Mouse (Mus musculus) ES-E14 (cell line): Measurements from ENCODE around the gene Papss1. TPM values are rescaled to one million over a fixed set of nuclear protein-coding genes. Genes with fewer than 3 reads are reported as not detected.

Experiments used
- DNase-seq: peaks from one replicate; pipeline ENCODE4 v3.0.0-alpha.2; 2013; ENCODE audit warnings: low read depth, low spot score
- H3K27ac ChIP-seq: 2 replicates; pipeline ENCODE4 v1.5.1; 2012; ENCODE audit warnings: low read depth, mild to moderate bottlenecking, low read length, moderate library complexity, mixed read lengths; ENCODE audit not compliant: poor library complexity, insufficient read depth, severe bottlenecking
- H3K36me3 ChIP-seq: 2 replicates; pipeline ENCODE4 v1.6.1; 2012; ENCODE audit warnings: mild to moderate bottlenecking, low read length, moderate library complexity, mixed read lengths; ENCODE audit not compliant: control insufficient read depth, poor library complexity, insufficient read depth, severe bottlenecking
- H3K4me1 ChIP-seq, 2 experiments: fragments of 150-350 bp in 1 of 2; sonication (generic) in 1 of 2; 2 replicates each; pipeline ENCODE4 v1.6.1; 2012; ENCODE audit warnings: low read length in 2 of 2, mild to moderate bottlenecking in 1 of 2, mixed read lengths in 1 of 2; ENCODE audit not compliant: control insufficient read depth in 2 of 2, insufficient read depth in 2 of 2, poor library complexity in 1 of 2
- H3K4me3 ChIP-seq, 2 experiments: fragments of 150-350 bp in 1 of 2; sonication (generic) in 1 of 2; 2 replicates each; pipeline ENCODE4 v1.5.1; 2012; ENCODE audit warnings: low read length in 2 of 2, low read depth in 1 of 2, mild to moderate bottlenecking in 1 of 2, mixed read lengths in 1 of 2; ENCODE audit not compliant: insufficient read depth in 1 of 2, poor library complexity in 1 of 2, severe bottlenecking in 1 of 2
- H3K9ac ChIP-seq: 2 replicates; pipeline ENCODE4 v1.6.1; 2012; ENCODE audit warnings: low read depth, mild to moderate bottlenecking, low read length, mixed read lengths; ENCODE audit not compliant: poor library complexity, insufficient read depth, severe bottlenecking
- H3K9me3 ChIP-seq: fragments of 150-350 bp; sonication (generic); 2 replicates; pipeline ENCODE4 v1.6.1; 2012; ENCODE audit warnings: low read depth, mild to moderate bottlenecking, low read length; ENCODE audit not compliant: control insufficient read depth, insufficient read depth
- CHD2 ChIP-seq: IDR thresholded peaks from 2 replicates; pipeline ENCODE4 v1.6.1; 2014; ENCODE audit warnings: mild to moderate bottlenecking, low read depth, low read length, inconsistent platforms
- HCFC1 ChIP-seq: IDR thresholded peaks from 2 replicates; pipeline ENCODE4 v1.6.1; 2012; ENCODE audit warnings: low read length, inconsistent platforms, borderline replicate concordance; ENCODE audit not compliant: insufficient read depth
- MAFK ChIP-seq: IDR thresholded peaks from 2 replicates; pipeline ENCODE4 v1.6.1; 2014; ENCODE audit warnings: mild to moderate bottlenecking, low read depth, low read length, inconsistent platforms; ENCODE audit not compliant: insufficient read depth
- ZC3H11A ChIP-seq: IDR thresholded peaks from 2 replicates; pipeline ENCODE4 v1.6.1; 2012; ENCODE audit warnings: low read depth, mild to moderate bottlenecking, inconsistent platforms, low read length, borderline replicate concordance
- ZNF384 ChIP-seq: IDR thresholded peaks from 2 replicates; pipeline ENCODE4 v1.6.1; 2012; ENCODE audit warnings: low read depth, low read length, inconsistent platforms
- in situ Hi-C, 2 experiments: fragments of 600-800 bp; cut with MboI; formaldehyde crosslinking; loops; one replicate each; pipeline ENCODE4 v1.15.1; 2025; ENCODE audit warnings: low sequenced_read_pairs in 2 of 2, inconsistent platforms in 1 of 2; ENCODE audit not compliant: unreplicated experiment in 2 of 2
- total RNA-seq: library from RNA; depleted of rRNA; stranded (reverse); fragments of 300-350 nt; gene quantifications from 2 replicates; pipeline ENCODE4 v1.2.3, GENCODE M21; 2012; rRNA removed

Gene Papss1
- total RNA-seq, 1 experiment: 12.8 TPM

- TF ChIP-seq ZNF384 (no peak), ZC3H11A (no peak), CHD2 (no peak), MAFK (no peak), HCFC1 (no peak)
- in situ Hi-C loops: no loop called here
- H3K4me3 ChIP-seq: no peak overlapping the region
These were observed 121.5 kb downstream of the Papss1 start for GRCm38 (mm10) chr3:131686106-131686505.

GRCm38 (mm10) chr3:131689949-131690348 is 125.4 kb downstream of the Papss1 start:
- Histone ChIP-seq H3K9me3 (no peaks in the 10 kb centered on the region), H3K36me3 (no peaks in the 10 kb centered on the region), H3K4me1 (no peaks in the 10 kb centered on the region), H3K9ac (no peak overlapping the region), H3K4me3 (no peak overlapping the region), H3K27ac (no peak overlapping the region)
- TF ChIP-seq ZC3H11A (no peak), CHD2 (no peak)
- in situ Hi-C loops: no loop called here
- no peak for DNase-seq

More at GRCm38 (mm10) chr3:131686106-131686505, 121.5 kb downstream of the Papss1 start:
- H3K9me3 ChIP-seq: no peaks in the 10 kb centered on the region
- DNase-seq: no peak
- H3K9ac ChIP-seq: no peak overlapping the region
- H3K27ac ChIP-seq: no peak overlapping the region
- no peaks in the 10 kb centered on the region for H3K4me1 ChIP-seq
- H3K36me3 ChIP-seq: no peaks in the 10 kb centered on the region

GRCm38 (mm10) chr3:131690543-131690942 is 126.0 kb downstream of the Papss1 start:
- H3K9me3 ChIP-seq: no peaks in the 10 kb centered on the region
- TF ChIP-seq ZNF384 (no peak), HCFC1 (no peak), MAFK (no peak), ZC3H11A (no peak), CHD2 (no peak)
- no peak for DNase-seq
- no peaks in the 10 kb centered on the region for H3K4me1 ChIP-seq
- H3K4me3 ChIP-seq: no peak overlapping the region
- H3K9ac ChIP-seq: no peak overlapping the region
- in situ Hi-C loops: no loop called here
- H3K27ac ChIP-seq: no peak overlapping the region
- H3K36me3 ChIP-seq: no peaks in the 10 kb centered on the region

- DNase-seq: no peak
- no peak overlapping the region for H3K4me3 ChIP-seq
- no peaks in the 10 kb centered on the region for H3K36me3 ChIP-seq
- no peaks in the 10 kb centered on the region for H3K4me1 ChIP-seq
- H3K27ac ChIP-seq: no peak overlapping the region
- H3K9ac ChIP-seq: no peak overlapping the region
- in situ Hi-C loops: no loop called here
- no peaks in the 10 kb centered on the region for H3K9me3 ChIP-seq
- TF ChIP-seq HCFC1: no peak
These were observed 126.6 kb downstream of the Papss1 start for GRCm38 (mm10) chr3:131691202-131691601.

Other genes starting within 250 kb of the Papss1 start
- gene Sgms2, start 73.4 kb upstream of the Papss1 start, total RNA-seq: 2.1 and 2.8 TPM in 2 replicates